Mouse (Mus musculus) forebrain, postnatal 0 days (tissue): ENCODE measurements around the gene Cisd2. TPM values are rescaled to one million over a fixed set of nuclear protein-coding genes. Genes with fewer than 3 reads are reported as not detected.

Source experiments
- ATAC-seq: fragments of 200-750 bp; cut with Nextera tagmentation; 2 replicates; pipeline ENCODE4 v1.8.0; 2017; ENCODE audit warnings: mild to moderate bottlenecking, moderate library complexity
- DNase-seq: peaks from one replicate; pipeline ENCODE4 v3.0.0-alpha.2; 2015
- H3K27ac ChIP-seq: fragments of 300-500 bp; sonication (generic); 2 replicates; pipeline ENCODE4 v1.5.1; 2014; ENCODE audit warnings: low read depth, mild to moderate bottlenecking, antibody characterized with exemption, low read length, moderate library complexity, mixed read lengths
- H3K27me3 ChIP-seq: fragments of 300-500 bp; sonication (generic); 2 replicates; pipeline ENCODE4 v1.6.1; 2014; ENCODE audit warnings: mild to moderate bottlenecking, low read length, mixed read lengths; ENCODE audit not compliant: insufficient read depth
- H3K36me3 ChIP-seq: fragments of 300-500 bp; sonication (generic); 2 replicates; pipeline ENCODE4 v1.6.1; 2014; ENCODE audit warnings: mild to moderate bottlenecking, moderate library complexity; ENCODE audit not compliant: insufficient read depth
- H3K4me1 ChIP-seq: fragments of 300-500 bp; sonication (generic); 2 replicates; pipeline ENCODE4 v1.6.1; 2014; ENCODE audit warnings: antibody characterized with exemption; ENCODE audit not compliant: insufficient read depth
- H3K4me2 ChIP-seq: fragments of 300-500 bp; sonication (generic); 2 replicates; pipeline ENCODE4 v1.6.1; 2014; ENCODE audit warnings: low read depth, mild to moderate bottlenecking, moderate library complexity
- H3K4me3 ChIP-seq: fragments of 300-500 bp; sonication (generic); 2 replicates; pipeline ENCODE4 v1.5.1; 2014; ENCODE audit warnings: low read depth, low read length, mixed read lengths
- H3K9ac ChIP-seq: fragments of 300-500 bp; sonication (generic); 2 replicates; pipeline ENCODE4 v1.6.1; 2014; ENCODE audit warnings: mild to moderate bottlenecking
- H3K9me3 ChIP-seq: fragments of 300-500 bp; sonication (generic); 2 replicates; pipeline ENCODE4 v1.6.1; 2016; ENCODE audit warnings: low read length
- CTCF ChIP-seq: sonication (generic); IDR thresholded peaks from 2 replicates; pipeline ENCODE4 v1.5.1; 2016; ENCODE audit warnings: antibody characterized with exemption, control low read depth, low read depth
- WGBS: fragments of 180-500 bp; shearing (Covaris S2); extraction: QIAGEN DNeasy Blood & Tissue Kit; methylation state at CpG from one replicate; pipeline ENCODE4 v1.1.7; 2014; 5-methylcytosine and 5-hydroxymethylcytosine counted together
- polyA plus RNA-seq: library from polyadenylated mRNA; unstranded; fragments of >200 nt; fragmentation: Nextera tagmentation; extraction: Ambion mirVana; gene quantifications from 2 replicates; pipeline ENCODE4 v1.2.1, GENCODE M21; 2015
- total RNA-seq: library from RNA; depleted of rRNA; stranded (reverse); fragments of >200 nt; gene quantifications from 2 replicates; pipeline ENCODE4 v1.2.3, GENCODE M21; 2014

Gene Cisd2
- total and polyA plus RNA-seq, 2 experiments from 2014 or later: 41.1 to 41.5 TPM

GRCm38 (mm10) chr3:135402201-135402658, 21.5 kb downstream of the Cisd2 start:
- Histone ChIP-seq H3K4me3 (no peak overlapping the region), H3K9ac (no peak overlapping the region), H3K4me1 (no peaks in the 10 kb centered on the region), H3K4me2 (no peak overlapping the region), H3K36me3 (peaks cover 10% of the 10 kb centered on the region), H3K27ac (no peak overlapping the region), H3K27me3 (no peaks in the 10 kb centered on the region), H3K9me3 (no peaks in the 10 kb centered on the region)
- ATAC-seq (peak; percentile 87), DNase-seq (peak; percentile 90)
- peak; percentile 88 for TF ChIP-seq CTCF
- WGBS: 12% methylated on average over 10 of the region's 10 CpGs

- Histone ChIP-seq H3K27me3 (no peaks in the 10 kb centered on the region), H3K4me1 (no peaks in the 10 kb centered on the region), H3K4me3 (no peak overlapping the region), H3K27ac (no peak overlapping the region), H3K36me3 (no peaks in the 10 kb centered on the region), H3K9ac (no peak overlapping the region), H3K9me3 (no peaks in the 10 kb centered on the region), H3K4me2 (no peak overlapping the region)
- DNase-seq (no peak), ATAC-seq (no peak)
- TF ChIP-seq CTCF: no peak
Measured at GRCm38 (mm10) chr3:135397112-135397511, 26.6 kb downstream of the Cisd2 start.

GRCm38 (mm10) chr3:135396081-135396480, 27.6 kb downstream of the Cisd2 start:
- H3K4me1 ChIP-seq: no peaks in the 10 kb centered on the region
- WGBS: 74% methylated on average over 6 of the region's 6 CpGs
- no peak for DNase-seq
- H3K27ac ChIP-seq: no peak overlapping the region
- no peaks in the 10 kb centered on the region for H3K27me3 ChIP-seq
- no peak overlapping the region for H3K4me3 ChIP-seq
- no peaks in the 10 kb centered on the region for H3K9me3 ChIP-seq
- no peak overlapping the region for H3K9ac ChIP-seq
- TF ChIP-seq CTCF: no peak
- H3K36me3 ChIP-seq: no peaks in the 10 kb centered on the region
- no peak for ATAC-seq
- no peak overlapping the region for H3K4me2 ChIP-seq

GRCm38 (mm10) chr3:135395085-135395484, 28.6 kb downstream of the Cisd2 start:
- Histone ChIP-seq H3K27me3 (no peaks in the 10 kb centered on the region), H3K27ac (no peak overlapping the region), H3K9me3 (no peaks in the 10 kb centered on the region), H3K4me3 (no peak overlapping the region), H3K4me2 (no peak overlapping the region), H3K36me3 (no peaks in the 10 kb centered on the region), H3K9ac (no peak overlapping the region), H3K4me1 (no peaks in the 10 kb centered on the region)
- no peak for ATAC-seq
- 85% methylated on average over 5 of the region's 5 CpGs for WGBS
- no peak for DNase-seq
- no peak for TF ChIP-seq CTCF

- H3K4me2 ChIP-seq: no peak overlapping the region
- H3K9me3 ChIP-seq: no peaks in the 10 kb centered on the region
- H3K27ac ChIP-seq: no peak overlapping the region
- TF ChIP-seq CTCF: no peak
- WGBS: 85% methylated on average over 6 of the region's 6 CpGs
- ATAC-seq: no peak
- no peak for DNase-seq
- H3K27me3 ChIP-seq: no peaks in the 10 kb centered on the region
- no peaks in the 10 kb centered on the region for H3K36me3 ChIP-seq
- H3K4me1 ChIP-seq: no peaks in the 10 kb centered on the region
- H3K4me3 ChIP-seq: no peak overlapping the region
- H3K9ac ChIP-seq: no peak overlapping the region
Measured at GRCm38 (mm10) chr3:135393186-135393585, 30.5 kb downstream of the Cisd2 start.

- ATAC-seq: no peak
Measured at GRCm38 (mm10) chr3:135379868-135380267, 43.9 kb downstream of the Cisd2 start.

GRCm38 (mm10) chr3:135377445-135377844, 46.3 kb downstream of the Cisd2 start:
- Histone ChIP-seq H3K27ac (no peak overlapping the region), H3K9ac (no peak overlapping the region), H3K4me2 (no peak overlapping the region), H3K4me3 (no peak overlapping the region), H3K27me3 (no peaks in the 10 kb centered on the region), H3K36me3 (no peaks in the 10 kb centered on the region), H3K9me3 (no peaks in the 10 kb centered on the region), H3K4me1 (no peaks in the 10 kb centered on the region)
- ATAC-seq: no peak
- WGBS: 87% methylated on average over 10 of the region's 10 CpGs
- no peak for TF ChIP-seq CTCF
- DNase-seq: no peak

More at GRCm38 (mm10) chr3:135379868-135380267, 43.9 kb downstream of the Cisd2 start:
- 96% methylated on average over 4 of the region's 4 CpGs for WGBS
- no peak overlapping the region for H3K9ac ChIP-seq
- no peak for DNase-seq
- no peak overlapping the region for H3K4me3 ChIP-seq
- no peaks in the 10 kb centered on the region for H3K4me1 ChIP-seq
- no peak for TF ChIP-seq CTCF
- H3K36me3 ChIP-seq: no peaks in the 10 kb centered on the region
- H3K9me3 ChIP-seq: no peaks in the 10 kb centered on the region
- H3K27me3 ChIP-seq: no peaks in the 10 kb centered on the region
- H3K4me2 ChIP-seq: no peak overlapping the region
- no peak overlapping the region for H3K27ac ChIP-seq

GRCm38 (mm10) chr3:135375836-135376235, 47.9 kb downstream of the Cisd2 start:
- no peak for TF ChIP-seq CTCF

More at GRCm38 (mm10) chr3:135375836-135376235, 47.9 kb downstream of the Cisd2 start:
- Histone ChIP-seq H3K27me3 (no peaks in the 10 kb centered on the region), H3K9ac (no peak overlapping the region), H3K4me1 (no peaks in the 10 kb centered on the region), H3K36me3 (no peaks in the 10 kb centered on the region), H3K27ac (no peak overlapping the region), H3K4me2 (no peak overlapping the region), H3K4me3 (no peak overlapping the region), H3K9me3 (no peaks in the 10 kb centered on the region)
- ATAC-seq: no peak
- 74% methylated on average over 3 of the region's 3 CpGs for WGBS
- no peak for DNase-seq
